Mouse (Mus musculus): Measurements from ENCODE around the gene Sorbs1. TPM values are rescaled to one million over a fixed set of nuclear protein-coding genes. Genes with fewer than 3 reads are reported as not detected.

Sorbs1 gene
- polyA plus RNA-seq, 1 experiment = 84.4 TPM

DNA sequence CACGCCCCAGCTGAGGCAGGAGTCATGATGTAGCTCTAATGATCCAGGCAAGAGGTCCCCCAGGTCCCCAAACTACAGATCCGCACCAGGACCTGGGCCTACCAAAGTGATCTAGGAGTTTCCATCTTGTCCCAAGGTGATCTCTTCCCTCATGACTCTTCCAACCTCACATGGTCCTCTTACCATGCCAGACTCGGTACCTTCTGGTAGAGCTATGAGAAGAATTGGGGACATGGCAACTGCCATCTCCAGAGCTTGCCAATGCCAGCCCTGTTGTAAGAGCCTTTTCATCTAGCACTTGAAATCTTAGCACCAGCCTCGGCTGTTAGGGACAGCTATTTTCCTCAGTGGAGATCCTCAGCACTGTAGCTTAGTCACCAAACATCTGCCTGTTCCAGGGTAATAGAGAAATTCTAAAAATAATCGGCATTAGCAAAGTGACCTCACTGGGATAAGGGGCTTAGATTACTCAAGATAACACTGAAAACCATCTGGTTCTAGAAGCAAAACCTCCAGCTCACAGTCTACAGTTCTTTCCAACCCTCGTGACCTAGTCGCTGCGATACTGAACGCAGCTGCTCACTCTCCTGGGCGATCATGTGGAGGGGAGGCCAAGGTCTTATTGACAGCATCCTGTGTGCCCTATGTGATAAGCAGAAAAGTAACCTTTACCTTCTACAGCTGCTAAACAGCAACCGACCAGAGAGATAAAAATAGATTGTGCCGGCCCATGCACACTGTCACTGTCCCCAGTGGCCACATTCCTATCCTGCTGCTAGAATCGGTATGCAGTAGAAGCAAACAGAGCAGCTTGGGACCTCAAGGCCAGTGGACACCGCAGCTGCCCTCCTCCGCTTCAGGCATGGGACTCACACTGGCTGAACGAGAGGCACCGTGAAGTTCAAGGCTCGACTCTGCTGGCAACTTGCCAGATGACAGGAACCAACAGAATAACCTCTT is 143.4 kb downstream of the Sorbs1 start:
- TF ChIP-seq POLR2A (IDR thresholded peaks at IDR 0.05; ENCODE audit: insufficient read depth, low read length) (no peak), CTCF (IDR thresholded peaks at IDR 0.05; ENCODE audit: low read depth, low read length) (no peak), EP300 (IDR thresholded peaks at IDR 0.05; ENCODE audit: insufficient read depth, low read depth, low read length) (no peak)
- Histone ChIP-seq H3K4me3 (ENCODE audit: low read depth, low read length) (no peak overlapping the region), H3K27ac (ENCODE audit: insufficient read depth, low read length) (no peak overlapping the region), H3K9ac (ENCODE audit: low read depth, poor library complexity, severe bottlenecking) (no peak overlapping the region), H3K4me1 (ENCODE audit: control insufficient read depth, insufficient read depth, low read length) (no peaks in the 10 kb centered on the region), H3K9me3 (replicated peaks; ENCODE audit: control insufficient read depth, insufficient read depth, low read length, poor library complexity, severe bottlenecking) (no peaks in the 10 kb centered on the region), H3K27me3 (ENCODE audit: control insufficient read depth, insufficient read depth, low read length, poor library complexity, severe bottlenecking) (no peaks in the 10 kb centered on the region), H3K36me3 (ENCODE audit: control insufficient read depth, insufficient read depth, low read length, poor library complexity, severe bottlenecking) (no peaks in the 10 kb centered on the region)

GRCm38 (mm10) chr19:40368517-40368916 is 145.1 kb downstream of the Sorbs1 start:
- no peak overlapping the region for H3K9ac ChIP-seq (ENCODE audit: low read depth, poor library complexity, severe bottlenecking)
- no peak overlapping the region for H3K4me3 ChIP-seq (ENCODE audit: low read depth, low read length)
- TF ChIP-seq CTCF (IDR thresholded peaks at IDR 0.05; ENCODE audit: low read depth, low read length) = no peak
- no peak for TF ChIP-seq POLR2A (IDR thresholded peaks at IDR 0.05; ENCODE audit: insufficient read depth, low read length)
- TF ChIP-seq EP300 (IDR thresholded peaks at IDR 0.05; ENCODE audit: insufficient read depth, low read depth, low read length) = no peak
- no peaks in the 10 kb centered on the region for H3K27me3 ChIP-seq (ENCODE audit: control insufficient read depth, insufficient read depth, low read length, poor library complexity, severe bottlenecking)
- H3K27ac ChIP-seq (ENCODE audit: insufficient read depth, low read length) = no peak overlapping the region
- no peaks in the 10 kb centered on the region; the same call in 1 of the 2 replicates for H3K9me3 ChIP-seq (replicated peaks; ENCODE audit: control insufficient read depth, insufficient read depth, low read length, poor library complexity, severe bottlenecking)
- no peaks in the 10 kb centered on the region for H3K4me1 ChIP-seq (ENCODE audit: control insufficient read depth, insufficient read depth, low read length)
- H3K36me3 ChIP-seq (ENCODE audit: control insufficient read depth, insufficient read depth, low read length, poor library complexity, severe bottlenecking) = no peaks in the 10 kb centered on the region

- H3K27ac ChIP-seq (ENCODE audit: insufficient read depth, low read length) = no peak overlapping the region
- no peak for TF ChIP-seq CTCF (IDR thresholded peaks at IDR 0.05; ENCODE audit: low read depth, low read length)
- no peak for TF ChIP-seq EP300 (IDR thresholded peaks at IDR 0.05; ENCODE audit: insufficient read depth, low read depth, low read length)
- no peak for TF ChIP-seq POLR2A (IDR thresholded peaks at IDR 0.05; ENCODE audit: insufficient read depth, low read length)
- H3K27me3 ChIP-seq (ENCODE audit: control insufficient read depth, insufficient read depth, low read length, poor library complexity, severe bottlenecking) = no peaks in the 10 kb centered on the region
- H3K9me3 ChIP-seq (replicated peaks; ENCODE audit: control insufficient read depth, insufficient read depth, low read length, poor library complexity, severe bottlenecking) = no peaks in the 10 kb centered on the region; the same call in 1 of the 2 replicates
- no peak overlapping the region for H3K4me3 ChIP-seq (ENCODE audit: low read depth, low read length)
- H3K4me1 ChIP-seq (ENCODE audit: control insufficient read depth, insufficient read depth, low read length) = no peaks in the 10 kb centered on the region
- H3K9ac ChIP-seq (ENCODE audit: low read depth, poor library complexity, severe bottlenecking) = no peak overlapping the region
- no peaks in the 10 kb centered on the region; the same call in 1 of the 2 replicates for H3K36me3 ChIP-seq (ENCODE audit: control insufficient read depth, insufficient read depth, low read length, poor library complexity, severe bottlenecking)
Measured at GRCm38 (mm10) chr19:40366163-40366941, 147.2 kb downstream of the Sorbs1 start.

- Histone ChIP-seq H3K4me3 (ENCODE audit: low read depth, low read length) (no peak overlapping the region), H3K27me3 (ENCODE audit: control insufficient read depth, insufficient read depth, low read length, poor library complexity, severe bottlenecking) (no peaks in the 10 kb centered on the region), H3K36me3 (ENCODE audit: control insufficient read depth, insufficient read depth, low read length, poor library complexity, severe bottlenecking) (no peaks in the 10 kb centered on the region; the same call in 1 of the 2 replicates), H3K27ac (ENCODE audit: insufficient read depth, low read length) (no peak overlapping the region), H3K4me1 (ENCODE audit: control insufficient read depth, insufficient read depth, low read length) (no peaks in the 10 kb centered on the region), H3K9me3 (replicated peaks; ENCODE audit: control insufficient read depth, insufficient read depth, low read length, poor library complexity, severe bottlenecking) (no peaks in the 10 kb centered on the region; the same call in 1 of the 2 replicates), H3K9ac (ENCODE audit: low read depth, poor library complexity, severe bottlenecking) (no peak overlapping the region)
- TF ChIP-seq CTCF (IDR thresholded peaks at IDR 0.05; ENCODE audit: low read depth, low read length) (no peak), POLR2A (IDR thresholded peaks at IDR 0.05; ENCODE audit: insufficient read depth, low read length) (no peak), EP300 (IDR thresholded peaks at IDR 0.05; ENCODE audit: insufficient read depth, low read depth, low read length) (no peak)
Measured at GRCm38 (mm10) chr19:40365137-40365536, 148.4 kb downstream of the Sorbs1 start.

DNA sequence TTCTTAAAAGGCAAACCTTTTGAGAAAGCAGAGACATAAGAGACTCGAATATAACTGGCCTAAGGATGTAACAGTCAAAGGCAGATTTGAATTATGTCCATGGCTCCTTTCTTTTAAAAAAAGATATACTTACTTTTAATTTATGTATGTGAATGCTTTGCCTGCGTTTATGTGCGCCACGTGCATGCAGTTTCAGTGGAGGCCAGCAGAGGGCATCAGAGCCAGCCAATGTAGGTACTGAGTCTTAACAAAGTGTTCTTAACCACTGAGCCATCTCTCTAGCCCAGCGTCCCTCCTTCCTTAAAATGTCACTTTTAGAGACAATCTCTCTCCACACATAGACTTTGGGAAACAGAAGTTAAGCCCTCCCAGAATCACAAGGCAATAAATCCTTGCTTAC is 150.1 kb downstream of the Sorbs1 start:
- Histone ChIP-seq H3K27ac (ENCODE audit: insufficient read depth, low read length) (no peak overlapping the region), H3K36me3 (ENCODE audit: control insufficient read depth, insufficient read depth, low read length, poor library complexity, severe bottlenecking) (no peaks in the 10 kb centered on the region; the same call in 1 of the 2 replicates), H3K4me1 (ENCODE audit: control insufficient read depth, insufficient read depth, low read length) (no peaks in the 10 kb centered on the region), H3K4me3 (ENCODE audit: low read depth, low read length) (no peak overlapping the region), H3K9me3 (replicated peaks; ENCODE audit: control insufficient read depth, insufficient read depth, low read length, poor library complexity, severe bottlenecking) (no peaks in the 10 kb centered on the region; the same call in 1 of the 2 replicates), H3K27me3 (ENCODE audit: control insufficient read depth, insufficient read depth, low read length, poor library complexity, severe bottlenecking) (no peaks in the 10 kb centered on the region), H3K9ac (ENCODE audit: low read depth, poor library complexity, severe bottlenecking) (no peak overlapping the region)
- TF ChIP-seq POLR2A (IDR thresholded peaks at IDR 0.05; ENCODE audit: insufficient read depth, low read length) (no peak), CTCF (IDR thresholded peaks at IDR 0.05; ENCODE audit: low read depth, low read length) (peak; percentile 43)
